Mouse (Mus musculus): ENCODE measurements around the gene Csnk1d. TPM values are rescaled to one million over a fixed set of nuclear protein-coding genes. Genes with fewer than 3 reads are reported as not detected.

Csnk1d gene
- polyA plus RNA-seq (2015; fragmentation: Nextera tagmentation; extraction: Ambion mirVana) = 77.6 and 85.8 TPM in 2 replicates

DNA sequence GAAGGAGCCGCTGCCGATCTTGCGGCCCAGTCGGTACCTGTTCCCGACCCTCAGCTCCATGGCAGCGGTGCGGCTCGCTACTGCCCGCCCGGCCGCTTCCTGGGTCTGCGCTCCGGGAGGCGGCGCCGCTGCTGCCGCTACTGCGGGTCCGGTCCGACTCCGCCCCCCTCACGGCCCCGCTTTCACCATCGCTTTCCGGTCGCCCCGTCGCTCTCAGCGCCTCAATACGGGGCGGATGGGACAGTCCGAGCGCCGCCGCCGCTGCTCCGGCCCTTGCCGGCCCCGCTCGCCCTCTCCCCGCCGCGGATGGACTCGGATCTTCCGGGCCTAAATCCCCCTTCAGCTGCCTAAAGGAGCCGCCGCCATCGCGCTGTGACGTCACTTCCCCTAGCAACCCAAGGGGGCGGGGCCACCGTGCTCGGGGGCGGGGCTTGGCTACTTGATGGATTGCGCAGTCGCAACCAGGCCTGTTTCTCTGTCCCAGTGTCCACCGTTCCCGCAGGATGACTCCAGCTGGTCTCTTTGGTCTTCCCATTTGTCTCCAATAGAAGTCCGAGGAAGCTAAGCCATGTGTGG, at the start of gene Csnk1d:
Csnk1d (minus strand) TSS at position 380 of the 576 bp plus-strand sequence.
- DNase-seq (ENCODE audit: low spot score) = peak; percentile 95

DNA sequence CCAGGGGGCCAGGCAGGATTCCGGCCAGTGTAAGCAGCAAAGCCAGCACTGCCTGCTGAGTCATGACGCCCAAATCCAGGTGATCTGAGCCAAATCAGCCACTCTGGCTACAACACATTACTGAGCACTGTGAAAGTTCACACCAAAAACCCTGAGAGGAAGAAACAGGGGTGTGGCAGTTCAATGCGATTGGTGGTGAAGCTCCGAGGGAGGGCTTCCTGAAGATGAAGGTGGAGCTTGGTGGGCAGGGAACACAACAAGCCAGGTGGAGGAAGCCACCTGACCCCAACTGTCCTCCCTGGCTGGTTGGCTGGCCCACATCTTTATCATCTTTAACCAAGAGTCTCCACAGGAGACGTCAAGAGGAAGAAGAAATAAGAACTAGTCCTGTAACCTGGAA, 48.2 kb upstream of the Csnk1d start, which contains the start of gene Cd7:
Cd7 (minus strand) TSS at position 117 of the 400 bp plus-strand sequence.
- peak; percentile 58 for DNase-seq (ENCODE audit: low spot score)

DNA sequence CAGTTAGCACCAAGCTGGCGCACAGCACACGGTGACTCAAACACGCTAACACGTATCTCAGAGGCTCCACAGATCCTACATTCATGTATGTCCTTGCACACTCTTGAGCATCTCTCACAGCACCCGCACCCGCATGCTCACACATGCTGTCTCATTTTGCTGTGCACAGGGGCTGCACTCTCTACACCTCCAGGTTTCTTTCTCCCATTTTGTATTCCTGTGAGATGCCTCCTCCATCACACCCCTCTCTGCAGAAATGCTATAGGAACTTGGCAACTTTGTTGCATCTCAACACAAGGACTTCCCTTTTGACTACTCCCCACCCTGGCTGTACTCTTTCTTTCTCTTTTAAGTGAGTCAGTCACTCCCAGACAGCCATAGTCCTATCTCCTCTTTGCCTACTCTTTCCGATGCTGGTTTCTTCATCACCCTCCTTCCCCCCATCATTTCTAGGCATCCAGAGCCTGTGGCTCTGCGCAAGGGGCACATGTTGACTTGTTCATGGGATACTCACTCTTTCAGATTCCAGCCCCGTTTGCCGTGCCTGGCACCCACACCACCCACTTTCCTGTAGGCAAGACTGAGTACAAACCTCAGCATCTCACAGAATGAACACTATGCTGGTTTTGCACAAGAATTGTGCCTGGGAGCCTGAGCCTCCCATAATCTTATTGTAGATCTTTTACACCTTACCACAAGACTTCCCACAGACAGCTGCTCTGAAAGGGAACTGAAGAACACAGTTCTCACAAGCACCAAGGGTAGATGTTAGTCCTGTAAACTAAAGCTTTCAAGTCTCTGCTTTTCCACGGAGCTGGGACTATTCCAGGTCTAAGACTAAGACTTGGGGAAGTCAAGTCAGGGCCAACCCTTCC, 47.5 kb upstream of the Csnk1d start:
- DNase-seq (ENCODE audit: low spot score) = peak; percentile 58

DNA sequence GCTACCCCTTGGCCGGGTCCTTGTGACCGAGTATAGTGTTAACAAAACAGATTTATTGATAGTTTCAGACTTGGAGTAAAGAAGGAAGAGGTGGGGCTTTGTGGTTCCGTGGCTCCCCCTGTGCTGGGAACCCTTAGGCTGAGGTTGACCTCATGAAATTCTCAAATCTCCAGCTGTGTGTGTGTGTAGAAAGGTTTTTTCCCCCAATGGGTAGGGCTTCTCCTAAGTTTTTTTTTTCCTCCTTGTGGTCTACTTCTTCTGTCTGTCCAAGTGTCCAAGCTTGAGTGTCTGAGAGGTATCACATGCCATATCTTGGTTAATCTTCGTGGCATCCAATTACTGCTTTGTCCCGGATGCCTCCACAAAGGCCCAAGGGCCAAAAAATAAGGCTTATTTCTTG, 42.0 kb upstream of the Csnk1d start:
- no peak for DNase-seq (ENCODE audit: low spot score)

DNA sequence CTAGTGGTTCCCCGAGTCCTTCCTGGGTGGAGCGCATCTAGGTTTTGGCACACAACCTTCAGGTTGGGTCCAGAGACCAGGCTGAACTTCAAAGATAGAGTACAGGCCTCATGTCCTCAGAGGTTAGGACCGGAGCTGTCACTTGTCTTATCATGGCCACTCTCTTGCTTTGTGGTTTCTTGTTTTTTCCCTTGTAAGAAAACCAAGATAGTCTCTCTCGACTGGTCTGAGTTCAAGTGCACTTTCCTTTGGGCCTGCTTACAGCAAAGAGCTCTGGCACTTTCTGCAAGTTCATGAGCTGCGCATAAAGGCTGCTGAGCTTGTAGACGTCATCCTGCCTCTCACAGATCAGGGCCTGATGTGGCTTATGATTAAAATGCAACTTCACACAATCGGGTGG, 36.1 kb upstream of the Csnk1d start:
- DNase-seq (ENCODE audit: low spot score) = no peak

DNA sequence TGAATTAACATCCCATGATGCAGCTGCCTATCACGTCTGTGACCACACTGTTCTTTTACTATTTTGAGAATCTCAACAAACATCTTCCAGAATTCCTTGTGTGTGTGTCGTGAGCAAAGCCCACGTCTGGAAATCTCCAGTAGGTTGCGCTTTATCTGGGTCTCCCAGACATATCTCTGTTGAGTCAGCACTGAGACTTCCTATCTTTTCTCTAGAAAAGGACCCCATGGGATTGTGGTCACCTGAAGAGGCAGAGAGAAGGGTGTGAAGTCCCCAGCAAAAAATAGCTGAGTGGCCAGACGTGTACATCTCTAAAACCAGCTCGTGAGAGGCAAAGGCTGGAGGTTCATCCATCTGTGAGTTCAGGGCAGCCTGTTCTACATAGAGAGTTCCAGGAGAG, 33.0 kb upstream of the Csnk1d start:
- no peak for DNase-seq (ENCODE audit: low spot score)

DNA sequence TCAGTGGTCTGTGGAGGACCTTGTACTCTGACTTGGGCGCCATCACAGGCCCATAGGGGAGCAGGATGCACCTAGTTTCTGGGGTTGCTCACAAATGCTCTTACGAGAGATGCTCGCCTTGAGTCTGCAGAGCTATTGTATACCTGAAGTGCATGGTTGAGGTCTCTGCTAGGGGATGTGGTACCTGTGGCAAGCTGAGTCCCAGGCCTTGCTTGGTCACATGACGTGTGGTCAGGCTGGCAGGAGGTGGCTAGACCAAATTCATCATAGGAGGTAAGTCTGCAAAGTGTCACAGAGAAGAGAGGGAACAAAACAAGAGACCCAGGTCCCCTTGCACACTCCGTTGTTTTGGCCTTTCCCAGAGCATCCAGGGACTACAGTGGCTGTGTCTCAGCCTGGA, 28.4 kb upstream of the Csnk1d start:
- DNase-seq (ENCODE audit: low spot score) = no peak

DNA sequence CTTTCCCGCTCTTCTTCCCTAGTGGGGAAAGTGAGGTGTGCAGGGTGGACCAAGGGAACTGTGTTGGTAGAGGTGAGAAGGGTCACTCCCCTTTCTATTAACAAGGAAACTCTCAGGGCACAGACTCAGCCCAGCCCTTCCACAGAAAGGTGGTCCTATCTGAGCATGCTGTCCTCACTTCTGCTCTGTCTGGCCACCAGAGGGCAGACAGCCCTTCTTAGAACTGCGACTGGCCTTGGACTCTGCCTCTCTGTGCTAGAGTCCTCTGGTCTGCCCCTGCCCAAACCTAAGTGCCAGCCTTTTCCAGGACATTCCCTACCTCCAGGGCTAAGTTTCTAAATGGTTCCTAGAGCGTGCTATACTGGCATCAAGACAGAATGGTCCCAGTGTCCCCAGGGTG, 26.6 kb upstream of the Csnk1d start:
- DNase-seq (ENCODE audit: low spot score) = peak; percentile 64

DNA sequence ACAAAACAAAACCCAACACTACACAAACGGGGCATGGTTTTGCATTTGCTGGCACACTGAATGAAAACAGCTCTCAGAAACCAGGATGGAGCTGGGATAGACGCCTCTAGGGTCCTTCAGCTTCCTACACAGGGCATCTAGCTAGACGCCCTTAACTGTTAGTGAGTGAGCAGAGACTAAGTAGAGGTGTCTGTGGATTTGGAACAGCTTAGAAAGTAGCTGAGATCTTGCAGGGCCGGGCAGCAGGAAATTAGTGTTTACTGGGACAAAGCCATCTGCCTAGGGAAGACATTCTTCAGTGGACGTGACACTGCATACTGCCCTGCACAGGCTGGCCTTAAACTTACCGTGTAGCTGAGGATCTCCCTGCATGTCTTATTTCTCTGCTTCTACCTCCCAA, 24.3 kb upstream of the Csnk1d start:
- DNase-seq (ENCODE audit: low spot score) = no peak

DNA sequence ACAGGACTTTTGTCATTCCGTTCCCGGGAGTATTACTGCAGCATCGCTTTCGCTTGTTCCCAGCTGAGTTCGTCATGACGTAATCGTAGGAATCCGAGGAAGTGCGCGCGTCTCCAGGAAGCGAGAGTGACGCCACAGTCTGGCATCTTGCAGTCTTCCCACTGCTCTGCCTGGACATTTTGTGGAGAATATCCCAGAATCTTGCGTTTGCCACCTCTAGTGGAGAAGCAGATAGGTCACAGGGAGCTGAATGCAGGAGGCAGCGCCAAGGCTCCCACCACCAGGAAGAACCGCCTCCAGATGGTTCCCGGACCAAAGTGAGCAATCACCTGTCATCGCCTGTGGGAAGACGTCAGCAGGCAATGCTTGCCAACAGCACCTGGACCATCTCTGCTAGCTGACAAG, 23.8 kb upstream of the Csnk1d start:
- no peak for DNase-seq (ENCODE audit: low spot score)

DNA sequence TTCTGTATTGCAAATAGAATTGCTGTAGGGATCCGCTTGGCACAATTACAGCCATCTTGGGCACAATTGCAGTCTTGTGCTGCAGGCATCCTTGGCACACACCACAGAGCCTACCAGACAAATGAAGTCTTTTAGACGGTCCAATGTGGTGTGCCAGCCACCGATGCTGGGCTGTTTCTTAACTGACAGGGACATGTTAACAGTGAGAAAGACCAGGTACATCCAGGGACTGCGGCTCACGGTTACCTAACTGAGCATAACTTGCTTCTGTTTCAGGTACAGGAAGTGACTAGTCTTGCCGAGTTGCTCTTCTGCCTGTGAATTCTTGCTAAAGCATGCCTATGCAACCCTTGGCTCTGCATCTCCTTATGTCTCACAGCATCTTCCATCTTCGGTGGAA, 22.5 kb upstream of the Csnk1d start:
- no peak for DNase-seq (ENCODE audit: low spot score)

DNA sequence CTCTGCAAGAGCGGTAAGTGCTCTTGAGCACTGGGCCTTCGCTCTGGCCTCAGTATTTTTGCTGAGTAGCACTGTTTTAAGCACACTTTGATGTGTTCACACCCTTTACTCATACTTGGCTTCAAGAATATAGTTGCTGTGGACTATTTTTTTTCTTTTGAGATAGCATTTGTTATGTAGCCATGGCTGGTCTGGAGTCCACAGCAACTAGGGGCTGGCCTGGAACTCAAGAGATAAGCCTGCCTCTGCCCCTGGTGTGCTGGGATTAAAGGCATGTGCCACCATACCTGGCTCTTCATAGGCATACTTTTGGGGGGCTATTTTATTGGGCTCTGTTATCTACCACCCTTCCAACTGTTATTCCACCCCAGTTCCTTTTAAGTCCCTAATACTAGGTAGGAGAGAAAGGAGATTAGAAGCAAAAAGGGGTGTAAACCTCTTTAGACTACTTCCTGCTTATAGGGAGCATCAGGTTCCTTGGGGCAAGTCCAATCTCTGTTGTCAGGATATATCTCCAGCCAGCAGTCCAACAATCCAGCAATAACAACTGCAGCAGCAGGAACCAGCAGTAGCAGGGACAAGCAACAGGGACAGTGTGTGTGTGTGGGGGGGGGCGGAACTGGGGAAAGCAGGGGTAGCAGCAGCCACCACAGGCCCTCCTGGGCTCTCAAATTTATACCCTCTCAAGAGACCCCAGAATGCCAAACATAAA, 19.1 kb upstream of the Csnk1d start:
- no peak for DNase-seq (ENCODE audit: low spot score)

DNA sequence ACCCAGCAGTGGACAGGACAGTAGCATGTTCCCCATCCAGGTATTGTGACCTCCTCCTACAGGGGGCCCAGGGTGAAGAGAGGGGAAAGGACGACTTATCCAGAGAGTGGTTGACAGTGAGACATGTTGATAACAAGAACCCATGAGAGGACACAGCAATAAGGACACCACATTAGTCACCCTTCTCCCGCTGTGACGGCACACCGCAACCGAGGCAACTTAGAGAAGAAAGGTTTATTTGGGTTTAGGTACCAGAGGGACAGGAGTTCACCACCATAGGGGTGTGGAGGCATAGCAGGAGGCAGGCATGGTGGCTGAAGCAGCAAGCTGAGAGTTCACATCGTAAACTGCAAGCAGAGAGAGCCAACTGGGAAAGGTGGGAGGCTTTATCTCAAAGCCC, 15.1 kb upstream of the Csnk1d start:
- no peak for DNase-seq (ENCODE audit: low spot score)

DNA sequence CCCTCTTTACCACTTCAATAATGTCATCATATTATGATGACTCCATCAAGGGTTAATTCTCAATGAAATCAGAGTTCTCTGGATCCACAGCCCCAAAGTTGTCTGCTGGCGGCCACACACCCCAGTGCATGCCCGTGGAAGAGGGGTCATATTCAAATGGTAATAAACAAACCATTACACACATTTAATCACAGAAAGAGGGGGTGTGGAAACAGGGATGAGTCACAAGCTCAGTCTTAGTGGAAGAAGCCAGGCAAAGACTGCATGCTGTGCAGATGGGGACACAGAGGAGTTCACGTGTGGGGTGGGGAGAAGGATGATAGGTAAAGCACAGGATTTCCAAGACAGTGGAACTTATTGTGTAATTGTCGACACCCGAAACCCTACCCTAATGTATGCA, 13.2 kb upstream of the Csnk1d start:
- no peak for DNase-seq (ENCODE audit: low spot score)

DNA sequence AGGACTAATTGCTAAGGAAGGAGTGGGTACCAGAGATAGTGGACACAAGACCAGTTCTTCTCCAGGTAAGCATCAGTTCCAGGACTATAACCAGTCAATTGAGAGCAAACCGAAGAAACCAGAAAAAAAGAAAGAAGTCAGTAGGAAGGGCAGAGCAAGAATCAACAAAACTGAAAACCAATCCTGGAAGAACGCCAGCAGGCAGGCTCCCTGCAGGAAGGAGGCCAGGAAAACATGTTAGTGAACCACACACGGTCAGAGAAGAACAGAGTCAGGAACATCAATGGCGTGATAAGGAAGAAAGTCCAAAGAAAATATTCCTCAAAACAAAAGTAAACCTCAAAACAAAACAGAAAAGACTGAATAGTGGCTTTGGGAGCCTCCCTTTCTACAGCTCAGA, 10.8 kb upstream of the Csnk1d start:
- no peak for DNase-seq (ENCODE audit: low spot score)

DNA sequence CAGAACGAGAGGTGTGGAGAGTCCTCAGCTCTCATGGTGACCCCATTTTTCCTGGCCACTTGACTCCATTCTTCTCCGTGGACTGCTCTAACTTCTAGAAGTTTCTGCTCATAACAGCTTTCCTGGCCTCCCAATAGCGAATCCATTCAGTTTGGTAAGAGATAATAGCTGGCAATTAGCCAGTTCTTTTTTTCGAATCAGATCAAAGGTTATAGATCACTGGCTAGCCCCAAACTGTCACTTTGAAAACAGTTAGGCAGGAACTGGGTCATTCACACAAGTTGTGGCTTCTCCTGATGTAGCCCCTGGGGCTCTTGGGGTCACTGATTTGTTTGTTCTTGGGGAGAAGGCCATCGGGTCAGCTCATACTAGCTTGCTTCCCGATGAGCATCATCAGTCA, 3.6 kb upstream of the Csnk1d start:
- DNase-seq (ENCODE audit: low spot score) = no peak

DNA sequence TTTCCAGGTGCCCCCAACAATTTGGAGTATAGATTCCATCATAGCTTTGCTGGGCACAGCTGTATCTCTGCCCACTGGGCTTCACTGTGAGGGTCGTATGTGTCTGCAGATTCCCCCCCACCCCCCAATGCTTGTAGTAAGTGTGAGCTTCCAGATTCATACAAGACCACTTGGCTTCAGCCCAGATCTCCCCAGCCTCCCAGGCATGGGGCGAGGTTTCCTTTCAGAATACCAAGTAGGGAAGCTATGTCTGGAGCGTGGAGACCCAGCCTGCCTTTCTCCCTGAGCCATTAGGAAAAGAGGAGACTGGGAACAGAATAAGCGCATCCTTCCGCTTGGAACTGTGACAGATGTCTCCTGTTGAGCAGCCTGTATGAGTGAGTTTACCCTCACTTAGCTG, 2.5 kb upstream of the Csnk1d start:
- no peak for DNase-seq (ENCODE audit: low spot score)

DNA sequence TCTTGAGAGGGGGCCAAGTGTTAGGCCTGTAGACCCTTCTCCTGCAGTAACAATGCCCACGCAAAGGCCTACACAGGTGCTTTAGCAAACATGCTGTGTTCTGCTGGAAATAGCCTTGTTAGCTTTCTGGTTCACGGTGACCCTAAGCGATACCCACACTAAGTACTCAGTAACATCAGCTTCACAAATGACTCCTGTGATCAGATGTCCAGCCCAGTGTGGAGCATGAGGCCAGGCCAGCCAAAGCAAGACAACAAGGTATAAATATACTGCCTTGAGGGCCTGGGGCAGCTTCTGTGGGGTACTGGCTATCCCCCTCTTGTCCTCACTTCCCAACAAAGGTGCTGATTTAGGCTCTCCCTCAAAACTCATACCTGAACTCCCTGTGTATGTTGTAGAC, 1.9 kb upstream of the Csnk1d start:
- DNase-seq (ENCODE audit: low spot score) = no peak

DNA sequence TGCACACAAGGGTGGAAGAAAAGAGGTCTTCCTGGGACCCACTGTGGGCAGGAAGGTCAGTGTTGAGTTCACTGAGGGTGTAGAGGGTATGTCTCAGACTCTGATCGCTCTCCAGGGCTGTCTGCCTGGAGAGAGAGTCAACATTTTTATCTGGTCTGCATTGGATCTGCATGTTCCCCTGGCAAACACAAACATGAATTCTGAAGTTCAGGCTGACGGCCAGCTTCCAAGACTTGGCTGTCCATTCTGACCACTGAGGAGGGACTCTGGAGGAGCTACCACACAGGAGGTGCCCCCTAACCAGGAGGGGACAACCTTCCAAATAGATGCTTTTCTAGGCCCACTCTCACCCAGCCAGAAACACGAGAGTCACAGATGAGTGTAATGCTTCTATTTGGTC, 661 bp upstream of the Csnk1d start:
- DNase-seq (ENCODE audit: low spot score) = no peak

DNA sequence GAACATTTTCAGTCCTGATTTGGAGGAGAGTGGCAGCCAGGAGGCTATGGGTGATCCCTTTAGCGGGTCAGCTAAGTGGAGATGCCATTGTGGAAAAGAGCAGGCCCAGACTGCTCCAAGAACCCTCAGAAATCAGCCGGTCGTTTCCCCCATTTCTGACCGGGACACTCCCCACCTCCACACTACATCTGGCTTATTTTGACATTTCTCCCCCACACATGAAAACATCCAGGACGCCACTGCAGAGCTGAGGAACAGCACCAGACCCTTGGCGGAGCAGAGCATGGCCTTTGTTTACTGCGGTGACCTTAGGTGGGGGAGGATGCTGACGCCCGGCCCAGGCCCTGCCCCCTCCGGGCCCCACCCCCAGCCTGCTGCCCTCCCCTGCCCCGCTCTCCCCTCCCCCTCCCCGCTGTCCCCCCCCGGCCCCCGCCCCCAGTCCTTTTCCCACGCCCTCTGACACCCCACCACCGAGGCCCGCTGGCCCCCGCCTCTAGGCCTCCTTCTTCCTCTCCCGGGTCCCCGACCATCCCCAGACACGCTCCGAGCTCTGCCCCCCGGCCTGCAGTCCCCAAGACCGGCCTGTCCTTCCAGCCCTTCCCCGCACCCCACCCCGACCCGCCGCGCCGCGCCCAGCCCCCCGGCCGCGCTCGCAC, 876 bp downstream of the Csnk1d start:
- DNase-seq (ENCODE audit: low spot score) = peak; percentile 48

DNA sequence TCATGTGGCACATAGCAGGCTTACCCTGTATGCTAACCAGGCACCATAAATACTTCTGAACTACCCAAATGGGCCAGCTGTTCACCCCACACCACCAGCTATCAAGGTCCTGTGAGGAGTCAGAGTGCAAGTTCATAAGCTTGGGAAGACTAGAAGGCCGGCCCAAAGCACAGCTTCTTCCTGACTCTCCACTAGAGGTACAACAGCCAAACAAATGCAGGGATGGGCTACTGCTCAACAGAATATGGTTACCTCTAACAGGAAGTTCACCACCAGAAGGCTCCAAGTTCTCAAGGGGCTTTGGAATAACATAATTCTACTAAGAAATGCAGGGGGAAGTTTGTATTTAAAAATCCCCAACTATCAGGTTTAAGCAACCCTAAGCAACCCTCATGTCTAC, 1.6 kb downstream of the Csnk1d start:
- DNase-seq (ENCODE audit: low spot score) = peak; percentile 27

DNA sequence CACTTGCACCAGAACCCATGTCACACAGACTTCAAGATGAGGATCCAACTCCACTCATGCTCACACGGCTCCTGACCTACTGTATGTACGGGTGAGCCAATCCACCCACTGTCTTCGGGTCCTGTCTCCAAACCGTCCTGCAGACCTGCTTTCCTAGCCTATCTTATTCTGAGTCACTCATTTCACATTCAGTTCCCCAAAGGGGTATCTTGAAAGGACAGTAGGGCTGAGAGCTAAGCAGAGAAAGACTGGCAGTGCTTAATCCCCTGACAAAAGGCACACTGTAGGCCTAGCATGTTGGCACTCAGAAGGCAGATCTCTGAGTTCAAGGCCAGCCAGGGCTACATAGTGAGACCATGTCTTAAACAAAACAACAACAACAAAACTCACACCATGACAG, 2.7 kb downstream of the Csnk1d start:
- DNase-seq (ENCODE audit: low spot score) = no peak

Data from thymus, postnatal 0 days (tissue).